Mouse (Mus musculus) kidney, adult 2 months (tissue): ENCODE data around the gene Tenm1.

ENCODE experiments used
- CTCF ChIP-seq: fragments of 200-500 bp; conservative IDR thresholded peaks from 2 replicates; pipeline ENCODE4 v1.5.1; 2011; ENCODE audit warnings: low read depth, mild to moderate bottlenecking, control low read depth, low read length, moderate library complexity, mixed read lengths; ENCODE audit not compliant: insufficient read depth, insufficient read length
- POLR2A ChIP-seq: fragments of 200-500 bp; IDR thresholded peaks from one replicate; pipeline ENCODE4 v1.6.1; 2011; ENCODE audit warnings: low read depth, low read length, control low read depth

DNA sequence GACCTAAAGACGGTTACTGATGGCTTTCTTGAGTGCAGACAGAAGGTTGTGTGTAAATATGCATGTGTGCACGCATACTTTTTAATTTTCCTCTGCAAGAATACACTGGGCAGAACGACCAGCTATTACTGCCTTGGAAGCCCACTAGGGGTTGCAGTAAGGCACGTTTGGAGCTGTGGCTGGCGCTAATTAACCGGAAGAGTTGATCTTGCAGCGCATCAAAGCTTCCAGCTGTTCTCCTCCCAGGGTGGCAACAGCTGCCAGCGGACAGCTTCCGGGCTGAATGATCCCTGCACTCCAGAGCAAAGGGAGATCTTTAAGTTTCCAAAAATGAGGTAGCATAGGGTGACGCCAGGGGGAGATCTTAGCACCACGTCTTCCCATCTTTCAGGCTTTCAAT is 1.7 kb upstream of the Tenm1 start:
- TF ChIP-seq CTCF (no peak), POLR2A (no peak)
